Mouse (Mus musculus) gastrocnemius, adult 8-10 months (tissue): Measurements from ENCODE around the gene Trcg1. TPM values are rescaled to one million over a fixed set of nuclear protein-coding genes. Genes with fewer than 3 reads are reported as not detected.

Experiments used
- DNase-seq, 2 experiments: peaks; one replicate each; pipeline ENCODE4 v3.0.0; 2022; ENCODE audit warnings: low spot score in 2 of 2
- total RNA-seq, 4 experiments: library from RNA; stranded (reverse); gene quantifications; 2 replicates each; pipeline ENCODE4 v1.2.4; 2022

Gene Trcg1
- total RNA-seq, 4 experiments from 2014 or later, result not detected

- DNase-seq, result no peak
These were observed 3.9 kb upstream of the Trcg1 start for GRCm38 (mm10) chr9:57232341-57232940.

- DNase-seq, result no peak
These were observed 3.2 kb upstream of the Trcg1 start for GRCm38 (mm10) chr9:57233142-57233541.

- no peak for DNase-seq
These were observed 2.6 kb upstream of the Trcg1 start for GRCm38 (mm10) chr9:57233767-57234166.

- DNase-seq, result no peak
These were observed 1.3 kb downstream of the Trcg1 start for GRCm38 (mm10) chr9:57237705-57238104.

- no peak for DNase-seq
These were observed 1.9 kb downstream of the Trcg1 start for GRCm38 (mm10) chr9:57238220-57238619.

- no peak for DNase-seq
These were observed 4.8 kb downstream of the Trcg1 start for GRCm38 (mm10) chr9:57241111-57241510.

GRCm38 (mm10) chr9:57242916-57243315 is 6.6 kb downstream of the Trcg1 start:
- DNase-seq, result no peak

- no peak for DNase-seq
These were observed 7.8 kb downstream of the Trcg1 start for GRCm38 (mm10) chr9:57244106-57244685.

- no peak for DNase-seq
These were observed 10.1 kb downstream of the Trcg1 start for GRCm38 (mm10) chr9:57246482-57246881.

GRCm38 (mm10) chr9:57247201-57247671 is 10.9 kb downstream of the Trcg1 start:
- DNase-seq, result no peak

GRCm38 (mm10) chr9:57248030-57248942 is 11.9 kb downstream of the Trcg1 start:
- no peak for DNase-seq

- no peak for DNase-seq
These were observed 13.7 kb downstream of the Trcg1 start for GRCm38 (mm10) chr9:57250026-57250425.

GRCm38 (mm10) chr9:57251139-57251538 is 14.8 kb downstream of the Trcg1 start:
- no peak for DNase-seq

- DNase-seq, result no peak
These were observed 17.7 kb downstream of the Trcg1 start for GRCm38 (mm10) chr9:57254061-57254460.

- no peak for DNase-seq
These were observed 18.6 kb downstream of the Trcg1 start for GRCm38 (mm10) chr9:57254823-57255495.

GRCm38 (mm10) chr9:57256309-57256708 is 20.0 kb downstream of the Trcg1 start:
- no peak for DNase-seq

GRCm38 (mm10) chr9:57256861-57257260 is 20.5 kb downstream of the Trcg1 start:
- DNase-seq, result no peak

- no peak for DNase-seq
These were observed 21.3 kb downstream of the Trcg1 start for GRCm38 (mm10) chr9:57257627-57258026.

GRCm38 (mm10) chr9:57259736-57260135 is 23.4 kb downstream of the Trcg1 start:
- peak; percentile 86 to 90 for DNase-seq

GRCm38 (mm10) chr9:57260940-57261339 is 24.6 kb downstream of the Trcg1 start:
- DNase-seq, result no peak

- DNase-seq, result peak in 1 of 2 experiments; percentile 39
These were observed 25.2 kb downstream of the Trcg1 start for GRCm38 (mm10) chr9:57261516-57261912.
